Mouse (Mus musculus) cerebellum, adult 2 months (tissue): ENCODE results near the gene Klhdc4.

Experiments used
- CTCF ChIP-seq: fragments of 200-500 bp; IDR thresholded peaks from 2 replicates; pipeline ENCODE4 v1.5.1; 2011; ENCODE audit warnings: low read depth, mild to moderate bottlenecking, control low read depth, low read length, moderate library complexity, borderline replicate concordance; ENCODE audit not compliant: insufficient read depth
- POLR2A ChIP-seq: fragments of 200-500 bp; IDR thresholded peaks from 2 replicates; pipeline ENCODE4 v1.6.1; 2011; ENCODE audit warnings: low read length, control low read depth, borderline replicate concordance; ENCODE audit not compliant: insufficient read depth

GRCm38 (mm10) chr8:121773876-121774275 is 55.5 kb downstream of the Klhdc4 start:
- no peak for TF ChIP-seq POLR2A
- TF ChIP-seq CTCF = no peak
